Mouse (Mus musculus) kidney, adult 2 months (tissue): Measurements from ENCODE around the gene Ube2e3. TPM values are rescaled to one million over a fixed set of nuclear protein-coding genes. Genes with fewer than 3 reads are reported as not detected.

Experiments
- DNase-seq: peaks from one replicate; pipeline ENCODE4 v3.0.0; 2021
- H3K27ac ChIP-seq: fragments of 200-500 bp; 2 replicates; pipeline ENCODE4 v1.5.1; 2012; ENCODE audit warnings: low read depth, low read length, control low read depth, inconsistent platforms; ENCODE audit not compliant: insufficient read depth
- H3K27me3 ChIP-seq: fragments of 200-500 bp; replicated peaks from 2 replicates; pipeline ENCODE4 v1.6.1; 2012; ENCODE audit warnings: mild to moderate bottlenecking, moderate library complexity, low read length, inconsistent platforms; ENCODE audit not compliant: control insufficient read depth, insufficient read depth
- H3K36me3 ChIP-seq: fragments of 200-500 bp; 2 replicates; pipeline ENCODE4 v1.6.1; 2012; ENCODE audit warnings: mild to moderate bottlenecking, moderate library complexity, low read length, inconsistent platforms; ENCODE audit not compliant: control insufficient read depth, insufficient read depth
- H3K4me1 ChIP-seq: fragments of 200-500 bp; 2 replicates; pipeline ENCODE4 v1.6.1; 2011; ENCODE audit warnings: low read length; ENCODE audit not compliant: control insufficient read depth, insufficient read depth
- H3K4me3 ChIP-seq: fragments of 200-500 bp; 2 replicates; pipeline ENCODE4 v1.5.1; 2011; ENCODE audit warnings: mild to moderate bottlenecking, low read depth, low read length, control low read depth; ENCODE audit not compliant: insufficient read depth
- CTCF ChIP-seq: fragments of 200-500 bp; conservative IDR thresholded peaks from 2 replicates; pipeline ENCODE4 v1.5.1; 2011; ENCODE audit warnings: low read depth, mild to moderate bottlenecking, control low read depth, low read length, moderate library complexity, mixed read lengths; ENCODE audit not compliant: insufficient read depth, insufficient read length
- POLR2A ChIP-seq: fragments of 200-500 bp; IDR thresholded peaks from one replicate; pipeline ENCODE4 v1.6.1; 2011; ENCODE audit warnings: low read depth, low read length, control low read depth
- WGBS: fragments of 180-500 bp; shearing (Covaris S2); methylation state at CpG from one replicate; pipeline ENCODE4 v1.1.7; 2018; 5-methylcytosine and 5-hydroxymethylcytosine counted together
- polyA plus RNA-seq: library from polyadenylated mRNA; depleted of rRNA; stranded (reverse); fragments of >200 nt; gene quantifications from 2 replicates; pipeline ENCODE4 v1.2.3, GENCODE M21; 2012

Gene Ube2e3
- polyA plus RNA-seq, 1 experiment, result 25.2 TPM

DNA sequence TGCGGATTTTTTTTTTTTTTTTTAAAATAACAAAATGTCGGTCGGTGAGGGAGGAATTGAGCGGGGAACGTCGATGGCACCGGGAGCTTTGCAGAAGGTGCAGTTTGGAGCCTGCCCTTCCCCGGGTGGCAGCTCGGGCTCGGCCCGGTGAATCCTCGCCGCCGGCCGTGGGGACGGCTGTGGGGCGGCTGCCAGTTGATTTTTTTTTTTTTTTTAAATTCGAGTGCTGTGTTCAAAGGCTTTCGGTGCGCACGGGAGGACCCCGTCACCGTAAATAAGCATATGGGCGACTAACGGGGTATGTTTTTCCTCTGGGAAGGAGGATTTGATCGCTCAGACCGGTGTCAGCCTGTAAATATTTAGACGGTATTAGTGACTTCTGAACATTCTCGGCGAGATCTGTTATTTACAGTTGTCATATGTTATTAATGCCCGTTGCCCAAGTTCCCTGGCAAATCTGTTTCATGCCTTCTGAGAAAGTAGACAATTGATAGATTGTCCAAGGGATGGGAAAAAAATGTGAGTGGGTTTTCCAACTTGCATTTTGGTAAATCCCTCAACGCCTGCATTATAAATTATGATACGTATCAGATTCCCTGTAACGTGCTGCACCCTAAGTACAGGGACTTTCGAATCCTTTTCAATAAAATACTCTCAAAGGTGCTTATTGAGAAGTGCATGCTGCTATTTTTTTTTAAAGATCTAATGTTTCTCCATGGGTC is 2.0 kb downstream of the Ube2e3 start:
- H3K27ac ChIP-seq, result 0 out of 2 replicates have a peak overlapping the region, but pooled peaks have one; percentile 2
- TF ChIP-seq CTCF, result no peak
- TF ChIP-seq POLR2A, result no peak
- peaks cover 3% of the 10 kb centered on the region; the same call in 1 of the 2 replicates for H3K4me1 ChIP-seq
- H3K4me3 ChIP-seq, result peak overlapping the region; percentile 92
- H3K27me3 ChIP-seq, result no peaks in the 10 kb centered on the region
- peak; percentile 40 for DNase-seq
- WGBS, result 3% methylated on average over 35 of the region's 35 CpGs
- no peaks in the 10 kb centered on the region for H3K36me3 ChIP-seq

DNA sequence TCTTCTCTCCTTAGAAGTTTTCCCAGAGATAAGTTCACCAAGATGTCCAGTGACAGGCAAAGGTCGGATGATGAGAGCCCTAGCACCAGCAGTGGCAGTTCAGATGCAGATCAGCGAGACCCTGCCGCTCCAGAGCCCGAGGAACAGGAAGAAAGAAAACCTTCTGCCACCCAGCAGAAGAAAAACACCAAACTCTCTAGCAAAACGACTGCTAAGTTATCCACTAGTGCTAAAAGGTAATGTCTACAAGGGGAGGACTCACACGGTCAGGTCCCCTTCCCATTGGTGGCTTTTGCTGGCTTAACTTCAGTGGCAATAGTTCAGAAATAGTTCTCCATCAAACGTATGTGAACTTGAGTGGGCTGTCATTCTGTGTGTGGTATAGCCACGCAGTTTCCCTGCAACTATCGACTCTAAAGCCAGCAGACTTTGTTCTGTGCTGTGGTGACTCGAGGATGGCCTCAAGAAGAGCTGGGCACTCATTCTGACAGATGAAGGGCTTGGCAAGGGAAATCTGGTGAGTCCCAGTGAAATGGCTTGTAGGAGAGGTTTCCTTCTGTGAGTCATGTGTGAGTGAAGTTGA is 2.6 kb downstream of the Ube2e3 start:
- no peaks in the 10 kb centered on the region for H3K36me3 ChIP-seq
- H3K27me3 ChIP-seq, result no peaks in the 10 kb centered on the region
- peaks cover 3% of the 10 kb centered on the region; the same call in 1 of the 2 replicates for H3K4me1 ChIP-seq
- WGBS, result 31% methylated on average over 10 of the region's 10 CpGs
- peak; percentile 4 for DNase-seq
- H3K27ac ChIP-seq, result no peak overlapping the region
- no peak overlapping the region; the same call in 1 of the 2 replicates for H3K4me3 ChIP-seq
- TF ChIP-seq POLR2A (no peak), CTCF (no peak)

DNA sequence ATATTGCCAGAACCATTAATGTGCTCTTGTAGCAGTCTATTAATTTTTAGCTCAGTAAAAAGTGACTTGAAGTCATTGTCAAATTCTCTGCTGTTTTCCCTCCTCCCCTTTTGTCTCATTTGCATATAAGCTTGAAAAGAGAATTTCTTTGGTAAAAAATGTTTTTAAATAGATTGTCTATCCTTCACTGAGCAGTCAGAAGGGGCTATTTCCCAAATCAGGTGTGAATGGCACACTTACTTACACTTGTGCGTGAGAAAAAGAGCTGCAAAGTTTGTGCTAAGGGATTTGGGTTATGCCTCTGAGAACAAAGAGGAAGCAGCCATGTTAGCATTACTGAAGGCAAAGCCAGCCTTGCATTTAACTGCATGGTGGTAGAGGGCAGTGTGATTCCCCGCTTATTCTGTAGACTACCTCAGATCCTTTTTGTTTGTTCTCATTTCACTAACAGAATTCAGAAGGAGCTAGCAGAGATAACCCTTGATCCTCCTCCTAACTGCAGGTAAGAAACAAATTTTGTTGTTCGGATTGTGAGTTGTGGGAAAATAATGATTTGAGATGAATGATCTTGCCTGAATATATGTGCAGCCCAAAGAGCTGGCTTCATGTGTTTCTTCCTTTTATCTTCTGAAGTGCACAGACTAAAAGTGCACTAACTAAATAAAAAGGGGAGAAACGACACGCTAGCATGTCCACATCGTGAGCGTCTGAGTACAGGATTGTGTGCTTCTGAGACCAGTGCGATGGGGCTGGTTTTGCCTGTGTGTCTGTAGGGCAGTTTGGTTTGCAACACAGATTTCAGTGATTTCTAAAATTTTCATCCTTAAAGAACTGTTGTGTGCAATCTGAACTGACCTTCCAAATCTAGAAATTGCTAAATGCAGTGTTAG is 4.3 kb downstream of the Ube2e3 start:
- no peaks in the 10 kb centered on the region for H3K27me3 ChIP-seq
- TF ChIP-seq CTCF (no peak), POLR2A (no peak)
- no peak overlapping the region for H3K4me3 ChIP-seq
- no peak overlapping the region for H3K27ac ChIP-seq
- whole genome bisulfite sequencing, result 36% methylated on average over 8 of the region's 8 CpGs
- peaks cover 3% of the 10 kb centered on the region; the same call in 1 of the 2 replicates for H3K4me1 ChIP-seq
- DNase-seq, result peak; percentile 26
- no peaks in the 10 kb centered on the region for H3K36me3 ChIP-seq

DNA sequence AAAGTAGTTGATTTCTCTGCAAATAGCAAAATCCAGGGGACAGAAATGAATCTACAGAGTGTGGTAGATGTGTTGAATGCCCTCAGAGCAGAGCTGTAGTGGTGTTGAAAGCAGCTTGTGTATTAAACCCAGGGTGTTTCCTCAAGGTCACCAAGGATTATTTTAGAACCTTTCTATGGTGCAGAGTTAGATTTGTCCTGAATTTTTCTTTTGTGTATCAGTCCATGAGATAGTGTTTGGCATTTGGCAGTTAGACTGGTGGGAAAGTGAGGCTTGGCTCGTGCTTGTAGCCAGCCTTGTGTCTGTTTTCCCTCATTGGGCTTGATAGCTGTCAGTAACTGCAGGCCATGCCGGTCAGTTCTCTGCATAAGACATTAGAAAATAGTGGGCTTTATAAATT is 6.0 kb downstream of the Ube2e3 start:
- Histone ChIP-seq H3K27ac (no peak overlapping the region), H3K4me1 (peaks cover 8% of the 10 kb centered on the region; the same call in 1 of the 2 replicates)

DNA sequence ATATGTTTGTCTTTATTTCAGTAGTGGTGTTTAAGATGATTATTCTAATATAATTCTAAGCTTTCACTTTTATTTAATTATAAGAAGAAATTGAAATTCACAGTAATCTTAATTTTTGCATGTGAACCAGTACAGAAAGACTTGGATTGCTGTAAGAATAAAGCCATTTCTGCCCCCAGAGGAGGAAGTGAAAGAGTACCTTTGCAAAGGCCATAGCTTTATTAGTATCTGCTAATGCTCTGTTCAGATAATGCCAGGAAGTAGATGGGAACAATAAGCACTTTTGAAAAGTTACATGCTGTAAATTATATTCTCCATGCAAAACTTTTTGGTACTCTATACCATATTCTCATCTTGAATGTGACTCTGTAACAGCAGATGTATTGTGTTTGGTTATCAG is 8.1 kb downstream of the Ube2e3 start:
- H3K4me1 ChIP-seq, result peaks cover 8% of the 10 kb centered on the region; the same call in 1 of the 2 replicates
- DNase-seq, result no peak
- H3K27ac ChIP-seq, result no peak overlapping the region
- H3K27me3 ChIP-seq, result no peaks in the 10 kb centered on the region
- no peaks in the 10 kb centered on the region for H3K36me3 ChIP-seq
- TF ChIP-seq CTCF (no peak), POLR2A (no peak)
- H3K4me3 ChIP-seq, result no peak overlapping the region

More for the DNA sequence above, 6.0 kb downstream of the Ube2e3 start:
- 56% methylated on average over 2 of the region's 2 CpGs for WGBS
- H3K27me3 ChIP-seq, result no peaks in the 10 kb centered on the region
- no peak for DNase-seq
- no peaks in the 10 kb centered on the region for H3K36me3 ChIP-seq
- H3K4me3 ChIP-seq, result no peak overlapping the region
- TF ChIP-seq CTCF, result no peak
- no peak for TF ChIP-seq POLR2A

DNA sequence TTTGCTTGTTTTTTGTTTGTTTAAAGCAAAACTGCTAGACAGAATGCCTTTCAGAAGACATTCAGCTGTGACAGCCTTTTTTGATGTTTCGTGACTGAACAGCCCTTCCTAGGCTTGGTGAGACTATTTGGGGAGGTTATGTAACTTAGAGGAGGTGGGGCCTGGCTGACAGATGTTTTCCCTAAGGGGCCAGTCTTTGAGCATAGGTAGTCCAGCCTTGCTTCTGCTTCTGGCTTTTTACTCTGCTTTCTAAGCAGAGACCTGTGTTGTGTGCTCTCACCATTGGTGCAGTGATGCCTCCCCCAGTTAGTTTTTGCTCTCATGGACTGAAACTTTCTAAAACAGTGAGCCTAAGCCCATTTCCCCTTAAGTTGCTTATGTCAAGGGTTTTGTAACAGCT is 14.1 kb downstream of the Ube2e3 start:
- DNase-seq, result no peak
- Histone ChIP-seq H3K36me3 (no peaks in the 10 kb centered on the region), H3K27ac (no peak overlapping the region; the same call in 1 of the 2 replicates), H3K4me1 (peaks cover 12% of the 10 kb centered on the region; the same call in 1 of the 2 replicates), H3K4me3 (no peak overlapping the region), H3K27me3 (no peaks in the 10 kb centered on the region)
- TF ChIP-seq POLR2A, result no peak
- no peak for TF ChIP-seq CTCF
- 59% methylated on average over 1 of the region's 1 CpGs for WGBS
